Mouse (Mus musculus): ENCODE data around the gene Rcor3.

DNA sequence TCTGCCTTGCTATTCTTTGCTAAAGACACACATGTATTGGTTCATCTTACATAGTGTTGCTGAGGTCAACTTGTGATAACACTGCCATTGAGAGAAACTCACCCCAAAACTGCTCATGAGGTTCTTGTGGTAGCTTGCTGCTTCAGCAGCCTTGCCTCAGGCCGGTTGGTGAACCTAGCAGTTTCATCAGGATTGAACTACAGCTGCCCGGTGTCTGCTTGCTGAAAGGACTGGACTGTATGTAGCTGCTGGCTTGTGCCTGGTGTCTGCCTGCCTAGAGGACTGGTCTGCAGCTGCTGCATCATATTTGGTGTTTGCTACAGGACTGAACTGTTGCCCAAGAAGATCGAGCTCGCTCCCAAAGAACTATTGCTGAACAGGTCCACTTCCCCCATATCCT, 61.8 kb downstream of the Rcor3 start:
- TF ChIP-seq POLR2A (IDR thresholded peaks at IDR 0.05; ENCODE audit: insufficient read depth, low read depth, low read length): no peak
- no peak for TF ChIP-seq CTCF (IDR thresholded peaks at IDR 0.05; ENCODE audit: insufficient read depth, low read depth, low read length)

All from olfactory bulb, adult 2 months (tissue).